Mouse (Mus musculus): Measurements from ENCODE around the gene Lrrc31.

DNA sequence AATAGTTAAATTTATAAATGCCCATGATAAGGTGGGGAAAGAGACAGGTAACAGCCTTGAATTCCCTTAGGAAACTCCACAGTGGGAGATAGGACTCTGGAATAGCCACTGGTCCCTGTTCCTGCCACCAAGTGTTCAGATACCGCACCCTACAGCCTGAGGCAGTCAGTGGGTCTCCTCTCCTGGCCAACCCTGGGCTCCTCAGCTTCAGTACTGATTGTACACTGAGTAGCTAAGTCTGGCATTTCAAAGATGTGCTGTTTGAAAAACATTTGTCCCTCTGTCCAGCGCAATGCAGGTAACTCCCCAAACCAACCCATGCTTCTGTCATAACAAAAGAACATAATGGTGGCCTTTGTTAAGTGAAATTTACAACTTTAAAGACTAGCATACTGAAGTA lies 4.0 kb downstream of the Lrrc31 start:
- TF ChIP-seq POLR2A (IDR thresholded peaks at IDR 0.05; ENCODE audit: low read depth, low read length) = no peak
- TF ChIP-seq CTCF (conservative IDR thresholded peaks at IDR 0.05; ENCODE audit: insufficient read depth, insufficient read length, low read depth, low read length) = no peak

Data from kidney, adult 2 months (tissue).